Mouse (Mus musculus): Measurements from ENCODE around the gene Dennd4a. TPM values are rescaled to one million over a fixed set of nuclear protein-coding genes. Genes with fewer than 3 reads are reported as not detected.

Gene Dennd4a
- total RNA-seq, 2 experiments from 2014 or later, result 44.1 to 45.8 TPM

- no peak for DNase-seq (ENCODE audit: low spot score in 2 of 2)
Measured at GRCm38 (mm10) chr9:64789887-64790400, 21.2 kb upstream of the Dennd4a start.

- no peak for DNase-seq (ENCODE audit: low spot score in 2 of 2)
Measured at GRCm38 (mm10) chr9:64790673-64791660, 20.2 kb upstream of the Dennd4a start.

GRCm38 (mm10) chr9:64791676-64792075 lies 19.5 kb upstream of the Dennd4a start:
- no peak for DNase-seq (ENCODE audit: low spot score in 2 of 2)

GRCm38 (mm10) chr9:64792379-64793274 lies 18.5 kb upstream of the Dennd4a start:
- no peak for DNase-seq (ENCODE audit: low spot score in 2 of 2)

GRCm38 (mm10) chr9:64793275-64793590 lies 17.9 kb upstream of the Dennd4a start:
- DNase-seq (ENCODE audit: low spot score in 2 of 2), result no peak

GRCm38 (mm10) chr9:64793794-64794193 lies 17.3 kb upstream of the Dennd4a start:
- DNase-seq (ENCODE audit: low spot score in 2 of 2), result no peak

- no peak for DNase-seq (ENCODE audit: low spot score in 2 of 2)
Measured at GRCm38 (mm10) chr9:64794448-64795420, 16.4 kb upstream of the Dennd4a start.

- DNase-seq (ENCODE audit: low spot score in 2 of 2), result no peak
Measured at GRCm38 (mm10) chr9:64795846-64796615, 15.1 kb upstream of the Dennd4a start.

- DNase-seq (ENCODE audit: low spot score in 2 of 2), result no peak
Measured at GRCm38 (mm10) chr9:64797392-64797791, 13.7 kb upstream of the Dennd4a start.

- no peak for DNase-seq (ENCODE audit: low spot score in 2 of 2)
Measured at GRCm38 (mm10) chr9:64798099-64798498, 13.0 kb upstream of the Dennd4a start.

- no peak for DNase-seq (ENCODE audit: low spot score in 2 of 2)
Measured at GRCm38 (mm10) chr9:64798859-64799258, 12.3 kb upstream of the Dennd4a start.

GRCm38 (mm10) chr9:64799504-64799903 lies 11.6 kb upstream of the Dennd4a start:
- no peak for DNase-seq (ENCODE audit: low spot score in 2 of 2)

- no peak for DNase-seq (ENCODE audit: low spot score in 2 of 2)
Measured at GRCm38 (mm10) chr9:64802561-64802960, 8.6 kb upstream of the Dennd4a start.

GRCm38 (mm10) chr9:64803373-64804214 lies 7.5 kb upstream of the Dennd4a start:
- no peak for DNase-seq (ENCODE audit: low spot score in 2 of 2)

GRCm38 (mm10) chr9:64805875-64806274 lies 5.3 kb upstream of the Dennd4a start:
- no peak for DNase-seq (ENCODE audit: low spot score in 2 of 2)

- no peak for DNase-seq (ENCODE audit: low spot score in 2 of 2)
Measured at GRCm38 (mm10) chr9:64806335-64807060, 4.6 kb upstream of the Dennd4a start.

GRCm38 (mm10) chr9:64807061-64807808 lies 3.9 kb upstream of the Dennd4a start:
- no peak for DNase-seq (ENCODE audit: low spot score in 2 of 2)

All from layer of hippocampus, postnatal 10 days (tissue).